Mouse (Mus musculus): ENCODE results near the gene Orc4. TPM values are rescaled to one million over a fixed set of nuclear protein-coding genes. Genes with fewer than 3 reads are reported as not detected.
"Not testable (repeated sequence)": the region's sequence is repeated elsewhere in the genome, so short reads cannot be mapped to it uniquely, and the experiment has no call there.

The Orc4 gene
- polyA plus RNA-seq, 1 experiment from 2014 or later, result 97.6 TPM

DNA sequence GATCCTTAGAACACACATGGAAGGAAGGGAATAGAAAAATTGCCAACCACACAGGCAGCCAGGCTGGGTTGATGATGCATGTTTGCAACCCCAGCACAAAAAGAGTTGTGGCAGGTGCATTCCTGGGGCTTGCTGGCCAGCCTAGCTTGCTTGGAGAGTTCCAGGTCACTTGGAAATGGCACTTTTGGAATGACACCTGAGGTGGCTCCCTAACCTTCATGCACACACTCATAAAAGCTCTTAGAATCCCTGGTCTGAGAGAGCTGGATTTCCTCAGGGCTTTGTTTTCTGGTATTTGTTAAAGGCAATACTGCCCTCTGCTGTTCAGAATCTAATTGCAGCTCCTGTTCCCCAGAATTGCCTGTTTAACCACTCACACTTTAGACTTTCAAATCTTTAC lies 64.1 kb downstream of the Orc4 start:
- no peaks in the 10 kb centered on the region for H3K9me3 ChIP-seq
- no peaks in the 10 kb centered on the region for H3K36me3 ChIP-seq
- no peak overlapping the region for H3K9ac ChIP-seq
- ATAC-seq (ENCODE audit: low FRiP score), result 0 out of 2 replicates have a peak, but pooled peaks have one; percentile 61
- H3K27me3 ChIP-seq, result no peaks in the 10 kb centered on the region
- no peak overlapping the region for H3K4me3 ChIP-seq
- H3K4me1 ChIP-seq (replicated peaks), result peaks cover 4% of the 10 kb centered on the region; the same call in 1 of the 2 replicates
- H3K27ac ChIP-seq, result peak overlapping the region; percentile 67; the same call in 1 of the 2 replicates
- no peak overlapping the region for H3K4me2 ChIP-seq

- WGBS, result 86% methylated on average over 5 of the region's 5 CpGs
- no peak overlapping the region for H3K27ac ChIP-seq
- H3K36me3 ChIP-seq, result no peaks in the 10 kb centered on the region
- H3K9ac ChIP-seq, result no peak overlapping the region
- H3K9me3 ChIP-seq, result no peaks in the 10 kb centered on the region
- H3K4me3 ChIP-seq, result no peak overlapping the region
- ATAC-seq (ENCODE audit: low FRiP score), result no peak
- no peaks in the 10 kb centered on the region for H3K27me3 ChIP-seq
- H3K4me2 ChIP-seq, result no peak overlapping the region
- H3K4me1 ChIP-seq (replicated peaks), result peaks cover 5% of the 10 kb centered on the region; the same call in 1 of the 2 replicates
Measured at GRCm38 (mm10) chr2:48868199-48868913, 81.7 kb downstream of the Orc4 start.

DNA sequence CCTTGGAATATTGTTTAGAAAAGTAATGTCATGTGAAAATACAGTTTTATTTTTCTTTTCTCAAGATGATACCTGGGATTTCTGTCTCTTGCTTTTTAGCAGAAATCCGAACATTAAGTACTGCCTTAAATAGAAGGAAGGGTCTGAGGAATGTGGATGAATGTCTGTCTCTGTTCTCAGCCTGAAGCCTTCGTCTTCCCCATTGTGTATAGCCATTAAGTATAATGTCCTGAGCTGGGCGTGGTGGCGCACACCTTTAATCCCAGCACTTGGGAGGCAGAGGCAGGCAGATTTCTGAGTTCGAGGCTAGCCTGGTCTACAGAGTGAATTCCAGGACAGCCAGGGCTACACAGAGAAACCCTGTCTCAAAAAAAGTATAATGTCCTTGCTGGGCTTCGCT lies 84.5 kb downstream of the Orc4 start:
- H3K9me3 ChIP-seq; H3K36me3 ChIP-seq; H3K27me3 ChIP-seq; H3K9ac ChIP-seq; H3K4me2 ChIP-seq; H3K27ac ChIP-seq; H3K4me3 ChIP-seq; H3K4me1 ChIP-seq (replicated peaks); ATAC-seq (ENCODE audit: low FRiP score): not testable (repeated sequence)
- 95% methylated on average over 6 of the region's 6 CpGs for WGBS

Other genes starting within 250 kb of the Orc4 start
- 47.5 and 50.3 TPM in 2 replicates for gene Acvr2a, start 136.2 kb downstream of the Orc4 start, polyA plus RNA-seq (2015; fragmentation: Nextera tagmentation; extraction: Ambion mirVana)
- 37.2 and 40.5 TPM in 2 replicates for gene Mbd5, start 769 bp downstream of the Orc4 start, polyA plus RNA-seq (2015; fragmentation: Nextera tagmentation; extraction: Ambion mirVana)